Mouse (Mus musculus) common myeloid progenitor, adult 5-6 weeks (primary cell): ENCODE results near the gene Vmn1r1. TPM values are rescaled to one million over a fixed set of nuclear protein-coding genes. Genes with fewer than 3 reads are reported as not detected.

Experiments
- ATAC-seq: replicated peaks from 2 replicates; pipeline ENCODE4 v1.8.0; 2016; ENCODE audit warnings: low read depth, mild to moderate bottlenecking, moderate TSS enrichment, inconsistent platforms; ENCODE audit not compliant: poor library complexity, severe bottlenecking
- total RNA-seq: library from RNA; stranded (forward); fragments of 200-1000, 187-1606 nt; gene quantifications from 2 replicates; pipeline ENCODE4 v1.2.3, GENCODE M21; 2017

Gene Vmn1r1
- total RNA-seq, 1 experiment from 2014 or later, result not detected

GRCm38 (mm10) chr1:182138172-182138571 is 26.1 kb downstream of the Vmn1r1 start:
- ATAC-seq, result no peak

- no peak; the same call in 1 of the 2 replicates for ATAC-seq
Observed at GRCm38 (mm10) chr1:182137204-182138125, 26.8 kb downstream of the Vmn1r1 start.

DNA sequence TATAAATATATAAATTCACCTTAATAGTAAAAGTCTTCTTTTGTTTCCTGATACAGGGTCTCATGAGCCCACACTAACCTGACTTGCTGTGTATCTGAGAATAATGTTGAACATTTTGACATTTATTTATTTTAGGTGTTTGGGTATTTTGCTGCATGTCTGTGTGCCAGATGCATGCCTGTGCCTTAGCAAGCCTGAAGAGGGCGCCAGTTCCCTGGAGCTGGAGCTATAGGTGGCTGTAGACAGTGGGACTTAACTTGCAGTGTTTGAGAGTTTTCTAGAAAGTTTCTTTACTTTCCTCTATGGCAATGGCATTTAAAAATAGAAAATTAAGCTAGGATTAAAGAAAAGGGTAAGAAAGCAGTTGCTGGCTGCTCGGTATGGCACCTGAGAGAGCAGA is 33.5 kb downstream of the Vmn1r1 start:
- peak; percentile 77 for ATAC-seq

GRCm38 (mm10) chr1:182124924-182125368 is 39.3 kb downstream of the Vmn1r1 start:
- peak; percentile 94 for ATAC-seq

DNA sequence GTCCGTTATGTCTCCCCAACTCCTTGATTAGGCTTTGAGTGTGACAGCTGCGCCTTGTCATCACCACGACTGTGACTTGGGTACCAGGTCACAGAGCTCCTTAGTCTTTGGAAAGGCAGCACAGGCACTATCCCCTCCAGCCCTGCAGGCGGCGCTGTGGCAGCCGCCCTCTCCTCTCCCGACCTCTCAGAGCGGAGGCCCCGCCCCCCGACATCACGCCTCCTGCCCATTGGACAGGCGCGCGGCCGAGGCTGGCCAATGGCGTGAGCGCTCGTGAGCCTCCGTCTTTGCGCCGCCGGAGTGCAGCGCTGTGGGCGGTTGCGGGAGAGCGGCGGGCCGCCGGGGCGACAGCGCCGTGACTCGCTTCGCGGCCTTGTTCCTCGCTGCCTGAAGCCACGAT is 39.8 kb downstream of the Vmn1r1 start, which contains the start of gene Srp9:
TSS of gene Srp9 (plus strand) at position 232 of the 400 bp plus-strand sequence.
- ATAC-seq, result peak; percentile 94

DNA sequence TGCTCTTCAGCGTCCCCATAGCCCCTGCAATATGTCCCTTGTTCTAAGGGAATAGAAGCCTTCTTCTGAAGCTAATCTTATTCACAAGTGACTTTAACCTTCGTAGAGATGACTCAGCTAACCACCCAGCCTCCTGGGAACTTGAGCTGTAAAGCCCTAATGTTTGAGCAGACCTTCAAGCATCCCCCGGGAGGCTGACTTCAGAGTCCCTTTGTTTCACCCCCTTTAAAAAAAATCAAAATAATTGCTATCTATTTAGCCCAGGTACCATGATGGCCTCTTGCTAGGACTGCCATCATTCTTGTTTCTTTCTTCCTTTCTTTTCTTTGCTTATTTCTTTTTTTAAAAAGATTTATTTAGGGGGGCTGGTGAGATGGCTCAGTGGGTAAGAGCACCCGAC is 41.9 kb downstream of the Vmn1r1 start:
- ATAC-seq, result no peak

DNA sequence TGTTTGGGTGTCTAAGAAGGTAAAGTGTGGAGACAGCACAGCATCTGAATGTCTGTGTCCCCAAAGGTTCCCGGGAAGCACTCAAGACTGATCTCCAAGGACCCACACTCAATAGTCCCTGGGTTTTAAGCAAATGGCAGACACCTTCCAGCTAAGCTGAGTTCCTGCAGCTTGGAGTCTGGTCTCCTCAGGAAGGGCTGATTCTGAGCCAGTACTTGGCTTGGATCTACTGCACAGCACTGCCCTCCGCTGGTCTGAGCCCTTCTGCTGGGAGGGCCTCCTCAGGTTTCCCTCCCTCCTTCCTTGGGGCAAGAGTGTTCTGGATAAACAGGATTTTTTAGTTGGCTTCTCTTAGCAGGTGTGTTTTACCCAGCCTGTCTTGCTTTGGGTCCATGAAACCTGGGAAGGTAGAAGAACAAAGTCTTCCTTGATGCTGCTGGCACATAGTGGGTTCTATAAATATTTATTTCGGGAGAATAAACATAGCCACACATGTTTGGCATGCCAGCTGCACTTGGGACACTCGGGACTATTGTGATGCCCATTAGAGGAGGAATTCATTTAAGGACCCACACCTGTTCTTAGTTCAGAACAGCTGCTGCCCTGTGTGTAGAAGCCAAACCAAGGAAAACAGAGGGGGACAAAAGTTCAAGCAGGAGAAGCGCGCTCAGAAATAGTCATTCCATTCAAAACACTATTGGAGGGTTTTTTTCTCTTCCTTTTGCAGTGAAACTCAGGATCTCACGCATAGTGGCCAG is 48.5 kb downstream of the Vmn1r1 start:
- ATAC-seq, result no peak

GRCm38 (mm10) chr1:182115197-182115596 is 49.1 kb downstream of the Vmn1r1 start:
- 0 out of 2 replicates have a peak, but pooled peaks have one; percentile 62 for ATAC-seq

- no peak for ATAC-seq
Observed at GRCm38 (mm10) chr1:182113587-182114500, 50.4 kb downstream of the Vmn1r1 start.

DNA sequence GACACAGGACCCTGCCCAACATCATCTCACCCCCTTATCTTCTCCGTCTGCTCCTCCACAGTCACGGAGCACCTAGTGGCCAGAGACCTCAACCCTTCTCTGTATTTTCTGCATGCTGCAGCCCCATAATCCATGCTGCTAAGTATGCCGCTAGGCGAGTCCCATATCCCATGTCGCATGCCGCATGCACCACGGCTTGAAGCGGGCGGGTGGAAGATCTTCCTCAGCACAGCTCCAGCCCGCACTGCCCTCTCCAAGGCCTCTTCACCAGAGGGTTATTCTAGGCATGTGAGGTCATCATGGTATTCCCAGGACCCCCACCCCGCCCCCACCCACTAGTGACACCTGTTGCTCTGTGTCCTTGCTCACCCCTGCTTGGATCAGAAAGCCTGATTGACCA is 51.2 kb downstream of the Vmn1r1 start:
- no peak for ATAC-seq

GRCm38 (mm10) chr1:182112385-182112784 is 51.9 kb downstream of the Vmn1r1 start:
- no peak for ATAC-seq

GRCm38 (mm10) chr1:182111386-182112317 is 52.6 kb downstream of the Vmn1r1 start:
- no peak for ATAC-seq

- ATAC-seq, result no peak
Observed at GRCm38 (mm10) chr1:182110708-182111385, 53.4 kb downstream of the Vmn1r1 start.

DNA sequence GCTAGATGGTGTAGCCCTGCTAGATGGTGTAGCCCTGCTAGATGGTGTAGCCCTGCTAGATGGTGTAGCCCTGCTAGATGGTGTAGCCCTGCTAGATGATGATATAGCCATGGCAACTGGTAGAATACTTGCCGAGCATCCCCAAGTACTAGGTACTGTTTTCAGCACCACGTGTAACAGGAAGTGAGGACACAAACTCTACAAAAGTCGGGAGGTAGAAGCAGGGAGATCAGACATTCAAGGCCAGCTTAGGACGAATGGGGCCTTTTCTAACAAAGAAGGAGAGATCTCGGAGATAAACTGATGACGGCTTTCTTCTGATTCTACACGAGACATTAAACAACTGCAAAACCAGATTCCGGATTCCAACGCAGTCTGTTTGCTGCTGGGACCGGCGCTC is 54.1 kb downstream of the Vmn1r1 start:
- no peak for ATAC-seq

GRCm38 (mm10) chr1:182108397-182109099 is 55.7 kb downstream of the Vmn1r1 start:
- ATAC-seq, result peak; percentile 88

DNA sequence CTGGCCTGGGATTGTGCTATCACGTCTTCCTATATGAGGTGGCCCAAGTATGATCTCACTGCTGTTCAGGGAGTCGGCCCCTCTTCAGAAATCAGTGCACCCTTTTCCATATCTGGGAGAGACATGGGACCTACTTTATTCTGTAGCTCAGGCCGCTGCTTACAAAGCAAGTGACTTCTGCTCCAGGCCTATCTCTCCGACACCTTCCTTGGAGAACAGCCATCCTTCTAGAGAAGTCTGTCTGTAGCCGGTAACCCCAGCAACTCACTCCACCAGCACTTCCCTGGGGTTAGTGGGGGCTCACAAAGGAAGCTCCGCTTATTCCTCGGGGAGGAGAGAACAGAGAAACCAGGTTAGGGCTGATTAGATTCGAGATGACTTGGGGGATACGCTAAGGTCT is 57.0 kb downstream of the Vmn1r1 start:
- no peak for ATAC-seq

DNA sequence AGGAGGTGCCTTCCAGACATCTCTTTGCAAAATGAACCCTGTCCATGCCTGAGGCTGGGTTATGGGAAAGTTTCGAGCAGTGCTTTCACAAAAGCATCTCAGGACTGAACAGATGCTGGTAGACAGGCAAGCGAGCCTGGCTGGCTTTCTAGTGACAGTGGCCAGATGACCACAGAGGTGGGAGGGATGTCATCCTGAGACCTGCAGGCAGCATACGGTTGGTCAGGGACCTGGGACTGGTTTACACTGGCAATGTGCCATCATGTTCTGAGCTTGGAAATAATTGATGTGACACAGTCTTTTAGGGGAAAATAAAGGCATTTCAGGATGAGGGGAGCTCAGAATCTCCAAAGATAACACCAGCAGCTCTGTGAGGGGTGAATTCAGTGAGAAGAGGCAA is 59.3 kb downstream of the Vmn1r1 start:
- no peak for ATAC-seq
